Mouse (Mus musculus): ENCODE results near the gene Msln. TPM values are rescaled to one million over a fixed set of nuclear protein-coding genes. Genes with fewer than 3 reads are reported as not detected.

Gene Msln
- polyA plus RNA-seq, 1 experiment from 2014 or later, result 0.24 TPM

GRCm38 (mm10) chr17:25761561-25761970 is 7.4 kb upstream of the Msln start:
- WGBS, result 67% methylated on average over 4 of the region's 4 CpGs
- no peak overlapping the region for H3K4me2 ChIP-seq (ENCODE audit: low read depth, severe bottlenecking)

GRCm38 (mm10) chr17:25760148-25760547 is 6.0 kb upstream of the Msln start:
- H3K9me3 ChIP-seq (ENCODE audit: control insufficient read depth, low read length), result no peaks in the 10 kb centered on the region
- no peak overlapping the region for H3K27ac ChIP-seq (replicated peaks; ENCODE audit: low read depth, low read length)
- DNase-seq (ENCODE audit: low spot score), result no peak
- H3K9ac ChIP-seq (ENCODE audit: low read length), result no peak overlapping the region
- H3K4me3 ChIP-seq (ENCODE audit: low read depth, low read length), result no peak overlapping the region
- no peak overlapping the region for H3K4me2 ChIP-seq (ENCODE audit: low read depth, severe bottlenecking)
- H3K4me1 ChIP-seq (ENCODE audit: control insufficient read depth, insufficient read depth, low read length), result peaks cover 4% of the 10 kb centered on the region; the same call in 1 of the 2 replicates
- H3K36me3 ChIP-seq (ENCODE audit: control insufficient read depth, insufficient read depth, low read length), result no peaks in the 10 kb centered on the region
- ATAC-seq (ENCODE audit: insufficient number of reproducible peaks, low FRiP score, low TSS enrichment, low read depth), result no peak
- WGBS, result 79% methylated on average over 8 of the region's 8 CpGs
- H3K27me3 ChIP-seq (ENCODE audit: control insufficient read depth, insufficient read depth, low read length), result no peaks in the 10 kb centered on the region

More at GRCm38 (mm10) chr17:25761561-25761970, 7.4 kb upstream of the Msln start:
- Histone ChIP-seq H3K4me1 (ENCODE audit: control insufficient read depth, insufficient read depth, low read length) (peaks cover 3% of the 10 kb centered on the region; the same call in 1 of the 2 replicates), H3K27ac (replicated peaks; ENCODE audit: low read depth, low read length) (no peak overlapping the region), H3K4me3 (ENCODE audit: low read depth, low read length) (no peak overlapping the region), H3K9ac (ENCODE audit: low read length) (no peak overlapping the region), H3K9me3 (ENCODE audit: control insufficient read depth, low read length) (no peaks in the 10 kb centered on the region), H3K27me3 (ENCODE audit: control insufficient read depth, insufficient read depth, low read length) (no peaks in the 10 kb centered on the region), H3K36me3 (ENCODE audit: control insufficient read depth, insufficient read depth, low read length) (no peaks in the 10 kb centered on the region)
- ATAC-seq (ENCODE audit: insufficient number of reproducible peaks, low FRiP score, low TSS enrichment, low read depth) (no peak), DNase-seq (ENCODE audit: low spot score) (no peak)

- Histone ChIP-seq H3K9me3 (ENCODE audit: control insufficient read depth, low read length) (no peaks in the 10 kb centered on the region), H3K27ac (replicated peaks; ENCODE audit: low read depth, low read length) (no peak overlapping the region), H3K36me3 (ENCODE audit: control insufficient read depth, insufficient read depth, low read length) (no peaks in the 10 kb centered on the region), H3K27me3 (ENCODE audit: control insufficient read depth, insufficient read depth, low read length) (no peaks in the 10 kb centered on the region), H3K9ac (ENCODE audit: low read length) (no peak overlapping the region), H3K4me2 (ENCODE audit: low read depth, severe bottlenecking) (no peak overlapping the region), H3K4me3 (ENCODE audit: low read depth, low read length) (no peak overlapping the region), H3K4me1 (ENCODE audit: control insufficient read depth, insufficient read depth, low read length) (peaks cover 4% of the 10 kb centered on the region; the same call in 1 of the 2 replicates)
- no peak for ATAC-seq (ENCODE audit: insufficient number of reproducible peaks, low FRiP score, low TSS enrichment, low read depth)
- DNase-seq (ENCODE audit: low spot score), result no peak
- 78% methylated on average over 3 of the region's 3 CpGs for WGBS
Measured at GRCm38 (mm10) chr17:25757691-25758090, 3.5 kb upstream of the Msln start.

GRCm38 (mm10) chr17:25756378-25757242 is 2.4 kb upstream of the Msln start:
- WGBS, result 79% methylated on average over 9 of the region's 9 CpGs
- no peak overlapping the region for H3K27ac ChIP-seq (replicated peaks; ENCODE audit: low read depth, low read length)

GRCm38 (mm10) chr17:25755627-25756377 is 1.6 kb upstream of the Msln start:
- 44% methylated on average over 4 of the region's 4 CpGs for WGBS
- Histone ChIP-seq H3K36me3 (ENCODE audit: control insufficient read depth, insufficient read depth, low read length) (no peaks in the 10 kb centered on the region), H3K27ac (replicated peaks; ENCODE audit: low read depth, low read length) (no peak overlapping the region), H3K4me2 (ENCODE audit: low read depth, severe bottlenecking) (no peak overlapping the region), H3K27me3 (ENCODE audit: control insufficient read depth, insufficient read depth, low read length) (no peaks in the 10 kb centered on the region), H3K9me3 (ENCODE audit: control insufficient read depth, low read length) (no peaks in the 10 kb centered on the region), H3K4me3 (ENCODE audit: low read depth, low read length) (no peak overlapping the region), H3K9ac (ENCODE audit: low read length) (no peak overlapping the region), H3K4me1 (ENCODE audit: control insufficient read depth, insufficient read depth, low read length) (peaks cover 4% of the 10 kb centered on the region; the same call in 1 of the 2 replicates)
- ATAC-seq (ENCODE audit: insufficient number of reproducible peaks, low FRiP score, low TSS enrichment, low read depth), result no peak
- DNase-seq (ENCODE audit: low spot score), result no peak

More at GRCm38 (mm10) chr17:25756378-25757242, 2.4 kb upstream of the Msln start:
- Histone ChIP-seq H3K36me3 (ENCODE audit: control insufficient read depth, insufficient read depth, low read length) (no peaks in the 10 kb centered on the region), H3K27me3 (ENCODE audit: control insufficient read depth, insufficient read depth, low read length) (no peaks in the 10 kb centered on the region), H3K4me3 (ENCODE audit: low read depth, low read length) (no peak overlapping the region), H3K4me1 (ENCODE audit: control insufficient read depth, insufficient read depth, low read length) (peaks cover 4% of the 10 kb centered on the region; the same call in 1 of the 2 replicates), H3K9ac (ENCODE audit: low read length) (no peak overlapping the region; the same call in 1 of the 2 replicates), H3K4me2 (ENCODE audit: low read depth, severe bottlenecking) (no peak overlapping the region), H3K9me3 (ENCODE audit: control insufficient read depth, low read length) (no peaks in the 10 kb centered on the region)
- DNase-seq (ENCODE audit: low spot score) (no peak), ATAC-seq (ENCODE audit: insufficient number of reproducible peaks, low FRiP score, low TSS enrichment, low read depth) (no peak)

- Histone ChIP-seq H3K4me2 (ENCODE audit: low read depth, severe bottlenecking) (no peak overlapping the region), H3K4me1 (ENCODE audit: control insufficient read depth, insufficient read depth, low read length) (peaks cover 4% of the 10 kb centered on the region; the same call in 1 of the 2 replicates), H3K4me3 (ENCODE audit: low read depth, low read length) (no peak overlapping the region), H3K27ac (replicated peaks; ENCODE audit: low read depth, low read length) (no peak overlapping the region), H3K27me3 (ENCODE audit: control insufficient read depth, insufficient read depth, low read length) (no peaks in the 10 kb centered on the region), H3K9me3 (ENCODE audit: control insufficient read depth, low read length) (no peaks in the 10 kb centered on the region), H3K36me3 (ENCODE audit: control insufficient read depth, insufficient read depth, low read length) (no peaks in the 10 kb centered on the region), H3K9ac (ENCODE audit: low read length) (no peak overlapping the region)
- DNase-seq (ENCODE audit: low spot score), result no peak
- 75% methylated on average over 4 of the region's 4 CpGs for WGBS
- no peak for ATAC-seq (ENCODE audit: insufficient number of reproducible peaks, low FRiP score, low TSS enrichment, low read depth)
Measured at GRCm38 (mm10) chr17:25755086-25755485, 908 bp upstream of the Msln start.

GRCm38 (mm10) chr17:25751446-25751845 is 2.7 kb downstream of the Msln start:
- WGBS, result 70% methylated on average over 5 of the region's 5 CpGs
- no peak overlapping the region for H3K9ac ChIP-seq (ENCODE audit: low read length)

GRCm38 (mm10) chr17:25749314-25749713 is 4.9 kb downstream of the Msln start:
- DNase-seq (ENCODE audit: low spot score) (no peak), ATAC-seq (ENCODE audit: insufficient number of reproducible peaks, low FRiP score, low TSS enrichment, low read depth) (no peak)
- H3K27ac ChIP-seq (replicated peaks; ENCODE audit: low read depth, low read length), result no peak overlapping the region
- H3K4me3 ChIP-seq (ENCODE audit: low read depth, low read length), result no peak overlapping the region
- no peaks in the 10 kb centered on the region for H3K4me1 ChIP-seq (ENCODE audit: control insufficient read depth, insufficient read depth, low read length)
- 84% methylated on average over 6 of the region's 6 CpGs for WGBS
- no peaks in the 10 kb centered on the region for H3K36me3 ChIP-seq (ENCODE audit: control insufficient read depth, insufficient read depth, low read length)
- no peak overlapping the region for H3K4me2 ChIP-seq (ENCODE audit: low read depth, severe bottlenecking)
- no peaks in the 10 kb centered on the region for H3K9me3 ChIP-seq (ENCODE audit: control insufficient read depth, low read length)
- no peaks in the 10 kb centered on the region for H3K27me3 ChIP-seq (ENCODE audit: control insufficient read depth, insufficient read depth, low read length)
- H3K9ac ChIP-seq (ENCODE audit: low read length), result no peak overlapping the region

More at GRCm38 (mm10) chr17:25751446-25751845, 2.7 kb downstream of the Msln start:
- no peaks in the 10 kb centered on the region for H3K9me3 ChIP-seq (ENCODE audit: control insufficient read depth, low read length)
- H3K27ac ChIP-seq (replicated peaks; ENCODE audit: low read depth, low read length), result no peak overlapping the region
- H3K4me1 ChIP-seq (ENCODE audit: control insufficient read depth, insufficient read depth, low read length), result peaks cover 4% of the 10 kb centered on the region; the same call in 1 of the 2 replicates
- no peak overlapping the region for H3K4me2 ChIP-seq (ENCODE audit: low read depth, severe bottlenecking)
- no peak overlapping the region for H3K4me3 ChIP-seq (ENCODE audit: low read depth, low read length)
- no peak for DNase-seq (ENCODE audit: low spot score)
- no peaks in the 10 kb centered on the region for H3K27me3 ChIP-seq (ENCODE audit: control insufficient read depth, insufficient read depth, low read length)
- ATAC-seq (ENCODE audit: insufficient number of reproducible peaks, low FRiP score, low TSS enrichment, low read depth), result no peak
- H3K36me3 ChIP-seq (ENCODE audit: control insufficient read depth, insufficient read depth, low read length), result no peaks in the 10 kb centered on the region
